Comparison of ENCODE assay signal across 9 mouse cellular contexts in the genomic region with DNA sequence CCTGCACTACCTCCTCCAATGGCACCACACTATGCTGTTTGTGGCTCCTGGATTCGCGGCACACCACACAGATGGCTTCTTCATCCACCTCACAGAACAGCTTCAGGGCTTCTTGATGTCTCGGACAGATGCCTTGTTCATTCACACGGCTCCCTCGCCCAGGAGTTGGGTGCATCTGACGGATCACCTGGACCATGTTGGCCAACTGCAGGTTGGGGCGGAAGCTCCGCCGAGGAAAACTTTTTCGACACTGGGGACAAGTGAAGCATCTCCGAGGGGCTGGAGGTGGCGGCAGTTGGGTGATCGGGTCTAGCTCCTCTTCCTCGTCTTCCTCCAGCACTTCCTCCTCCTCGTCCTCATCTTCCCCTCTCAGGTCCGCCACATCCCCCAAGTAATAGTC. TPM values are rescaled to one million over a fixed set of nuclear protein-coding genes. Genes with fewer than 3 reads are reported as not detected.
DNase-seq lines count a peak whose midpoint lies in the region; ATAC-seq and TF ChIP-seq lines count a peak whose summit lies in the region.
"Had no signal": no experiment of that assay in that cellular context is flagged by ENCODE, and none has a peak within 500 bp of the region (broad histone marks: within the 10 kb centered on the region; RNA-seq: fewer than 3 reads in every experiment).

No protein-coding gene starts in this region.

- peak overlapping the region; percentile 83 for H3K9ac ChIP-seq in forebrain, embryonic 14.5 days (ENCODE audit: low read length)
- peak overlapping the region; percentile 85; the same call in 1 of the 2 replicates for H3K9ac ChIP-seq in liver, embryonic 15.5 days

- peaks cover 15% of the 10 kb centered on the region for H3K4me1 ChIP-seq in heart, embryonic 10.5 days
- H3K4me1 ChIP-seq in E14TG2a.4 (replicated peaks; ENCODE audit: low read depth, low read length) = peaks cover 39% of the 10 kb centered on the region
- peaks cover 14% of the 10 kb centered on the region for H3K4me1 ChIP-seq in forebrain, embryonic 14.5 days (ENCODE audit: control insufficient read depth, insufficient read depth, low read length)
- H3K4me1 ChIP-seq in liver, embryonic 15.5 days (replicated peaks) = peaks cover 42% of the 10 kb centered on the region

- peak overlapping the region; percentile 97; the same call in 1 of the 2 replicates for H3K27ac ChIP-seq in heart, embryonic 10.5 days
- H3K27ac ChIP-seq in forebrain, embryonic 14.5 days (ENCODE audit: low read depth, low read length) = 0 out of 2 replicates have a peak overlapping the region, but pooled peaks have one; percentile 62
- H3K27ac ChIP-seq in liver, embryonic 15.5 days (replicated peaks) = peak overlapping the region; percentile 97; the same call in 1 of the 2 replicates

- no peaks in the 10 kb centered on the region for H3K9me3 ChIP-seq in heart, embryonic 10.5 days
- H3K9me3 ChIP-seq in E14TG2a.4 (ENCODE audit: low read length) = no peaks in the 10 kb centered on the region
- no peaks in the 10 kb centered on the region for H3K9me3 ChIP-seq in forebrain, embryonic 14.5 days (replicated peaks; ENCODE audit: control insufficient read depth, low read length)
- H3K9me3 ChIP-seq in liver, embryonic 15.5 days (replicated peaks) = no peaks in the 10 kb centered on the region

- no peak for DNase-seq in heart, embryonic 10.5 days (ENCODE audit: low spot score)
- no peak for DNase-seq in heart, adult 8-10 months (ENCODE audit: low spot score)
- no peak for DNase-seq in forebrain, embryonic 14.5 days (ENCODE audit: low spot score)
- DNase-seq in urinary bladder, postnatal 14 days (ENCODE audit: low spot score) = no peak
- DNase-seq in spleen, postnatal 36 days (ENCODE audit: low spot score in 2 of 2) = no peak
- no peak for DNase-seq in kidney, postnatal 10 days

- 79% methylated on average over 16 of the region's 16 CpGs for WGBS in heart, embryonic 10.5 days
- WGBS in forebrain, embryonic 14.5 days = 83% methylated on average over 16 of the region's 16 CpGs
- WGBS in liver, embryonic 15.5 days (ENCODE audit: insufficient replicate concordance) = 57% methylated on average over 16 of the region's 16 CpGs

- ATAC-seq in forebrain, embryonic 14.5 days = no peak
- no peak for ATAC-seq in liver, embryonic 15.5 days (ENCODE audit: insufficient read depth)

- peak overlapping the region; percentile 95 for H3K4me3 ChIP-seq in heart, embryonic 10.5 days
- H3K4me3 ChIP-seq in E14TG2a.4 (replicated peaks; ENCODE audit: low read length) = peak overlapping the region; percentile 93
- peak overlapping the region; percentile 46 for H3K4me3 ChIP-seq in forebrain, embryonic 14.5 days (ENCODE audit: low read depth, low read length)
- peak overlapping the region; percentile 83 for H3K4me3 ChIP-seq in liver, embryonic 15.5 days (replicated peaks)

- H3K27me3 ChIP-seq in heart, embryonic 10.5 days (ENCODE audit: insufficient read depth, poor library complexity, severe bottlenecking) = no peaks in the 10 kb centered on the region
- H3K27me3 ChIP-seq in E14TG2a.4 (ENCODE audit: insufficient read depth, low read length) = no peaks in the 10 kb centered on the region
- no peaks in the 10 kb centered on the region for H3K27me3 ChIP-seq in forebrain, embryonic 14.5 days (replicated peaks; ENCODE audit: control insufficient read depth, insufficient read depth, low read length)
- no peaks in the 10 kb centered on the region for H3K27me3 ChIP-seq in liver, embryonic 15.5 days
- H3K27me3 ChIP-seq: Patski had no signal

- H3K4me2 ChIP-seq in forebrain, embryonic 14.5 days (ENCODE audit: low read length) = peak overlapping the region; percentile 91
- H3K4me2 ChIP-seq in liver, embryonic 15.5 days = peak overlapping the region; percentile 93

- no peak for TF ChIP-seq CTCF in E14TG2a.4 (conservative IDR thresholded peaks at IDR 0.05; ENCODE audit: low read length)

- H3K36me3 ChIP-seq in heart, embryonic 10.5 days = peaks cover 39% of the 10 kb centered on the region
- H3K36me3 ChIP-seq in E14TG2a.4 (ENCODE audit: insufficient read depth, low read length) = peaks cover 50% of the 10 kb centered on the region
- peaks cover 31% of the 10 kb centered on the region for H3K36me3 ChIP-seq in forebrain, embryonic 14.5 days (ENCODE audit: control insufficient read depth, insufficient read depth, low read length)
- H3K36me3 ChIP-seq in liver, embryonic 15.5 days (replicated peaks) = peaks cover 29% of the 10 kb centered on the region

RNA-seq across cellular contexts. Expression of gene Trim41, which starts 1.3 kb away (rescaled TPM):
- polyA plus RNA-seq in heart, embryonic 10.5 days (2016; fragmentation: Nextera tagmentation; extraction: Ambion mirVana) = 3.0 and 4.7 TPM in 2 replicates
- 10 to 100 TPM; 22.2 to 28.9 (median 23.8) TPM for total RNA-seq in heart, adult 8-10 months (2022)
- polyA plus RNA-seq in forebrain, embryonic 14.5 days (2014; fragmentation: Nextera tagmentation; extraction: Ambion mirVana) = 3.2 and 4.0 TPM in 2 replicates
- polyA plus RNA-seq in liver, embryonic 15.5 days (2015; fragmentation: Nextera tagmentation; extraction: Ambion mirVana) = 2.0 and 2.3 TPM in 2 replicates

RNA-seq across cellular contexts. Expression of gene Trim7, which starts 10.1 kb away (rescaled TPM):
- 0.18 and 0.44 TPM in 2 replicates for polyA plus RNA-seq in heart, embryonic 10.5 days (2016; fragmentation: Nextera tagmentation; extraction: Ambion mirVana)
- 10 to 100 TPM; 15.6 to 31.7 (median 17.5) TPM for total RNA-seq in heart, adult 8-10 months (2022)
- 0.61 and 1.3 TPM in 2 replicates for polyA plus RNA-seq in forebrain, embryonic 14.5 days (2014; fragmentation: Nextera tagmentation; extraction: Ambion mirVana)
- 0.09 and 0.21 TPM in 2 replicates for polyA plus RNA-seq in liver, embryonic 15.5 days (2015; fragmentation: Nextera tagmentation; extraction: Ambion mirVana)

RNA-seq across cellular contexts. Expression of gene Gm12184, which starts 10.6 kb away (rescaled TPM):
- 0.68 and 1.9 TPM in 2 replicates for polyA plus RNA-seq in heart, embryonic 10.5 days (2016; fragmentation: Nextera tagmentation; extraction: Ambion mirVana)
- 1 to 10 TPM; 1.6 to 5.4 (median 3.7) TPM for total RNA-seq in heart, adult 8-10 months (2022)
- 3.5 and 3.6 TPM in 2 replicates for polyA plus RNA-seq in forebrain, embryonic 14.5 days (2014; fragmentation: Nextera tagmentation; extraction: Ambion mirVana)
- 1.4 and 2.1 TPM in 2 replicates for polyA plus RNA-seq in liver, embryonic 15.5 days (2015; fragmentation: Nextera tagmentation; extraction: Ambion mirVana)

RNA-seq across cellular contexts. Expression of gene Rack1, which starts 15.7 kb away (rescaled TPM):
- 542 and 712 TPM in 2 replicates for polyA plus RNA-seq in heart, embryonic 10.5 days (2016; fragmentation: Nextera tagmentation; extraction: Ambion mirVana)
- 100 to 1,000 TPM; 385 to 495 (median 425) TPM for total RNA-seq in heart, adult 8-10 months (2022)
- 553 and 718 TPM in 2 replicates for polyA plus RNA-seq in forebrain, embryonic 14.5 days (2014; fragmentation: Nextera tagmentation; extraction: Ambion mirVana)
- polyA plus RNA-seq in liver, embryonic 15.5 days (2015; fragmentation: Nextera tagmentation; extraction: Ambion mirVana) = 438 and 439 TPM in 2 replicates

RNA-seq across cellular contexts. Expression of gene Irgm1, which starts 55.6 kb away (rescaled TPM):
- polyA plus RNA-seq in heart, embryonic 10.5 days (2016; fragmentation: Nextera tagmentation; extraction: Ambion mirVana) = 3.0 and 3.6 TPM in 2 replicates
- total RNA-seq in heart, adult 8-10 months (2022) = 10 to 100 TPM; 11.7 to 13.3 (median 12.1) TPM
- polyA plus RNA-seq in forebrain, embryonic 14.5 days (2014; fragmentation: Nextera tagmentation; extraction: Ambion mirVana) = 1.9 and 2.2 TPM in 2 replicates
- 19.2 and 20.4 TPM in 2 replicates for polyA plus RNA-seq in liver, embryonic 15.5 days (2015; fragmentation: Nextera tagmentation; extraction: Ambion mirVana)
